16 mouse cellular contexts compared by ENCODE assay signal in the genomic region with DNA sequence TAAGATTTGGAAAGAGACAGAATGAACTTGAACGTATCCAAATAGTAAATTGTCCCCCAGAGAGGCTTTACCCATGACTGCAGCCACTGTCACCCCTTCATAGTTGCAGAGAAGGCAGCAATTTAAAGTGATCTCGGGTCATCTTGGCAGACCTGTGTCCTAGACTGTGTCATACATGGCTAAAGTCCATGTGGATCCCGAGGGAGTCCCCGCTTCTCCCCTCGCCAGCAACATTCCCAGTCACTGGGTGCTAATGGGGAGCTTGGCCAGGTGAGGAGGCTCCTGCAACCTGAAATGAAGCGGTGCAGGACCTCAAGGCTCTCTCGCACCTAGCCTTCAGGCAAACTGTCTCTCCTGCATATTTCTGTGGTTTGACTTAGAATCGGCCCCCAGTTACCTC.
"Had no signal": no experiment of that assay in that cellular context is flagged by ENCODE, and none has a peak within 500 bp of the region (broad histone marks: within the 10 kb centered on the region; RNA-seq: fewer than 3 reads in every experiment).

No protein-coding gene starts in this region.

- DNase-seq: kidney, postnatal 4 days; liver; liver, embryonic 13.5 days; liver, postnatal 0 days; lung, postnatal 14 days; spleen, adult 18-20 months; thymus, adult 18-20 months; thymus, postnatal 14 days had no signal

- ATAC-seq: liver, postnatal 0 days; midbrain, embryonic 15.5 days had no signal

- H3K4me3 ChIP-seq: layer of hippocampus, adult 2 months; limb, embryonic 12.5 days; liver, embryonic 13.5 days; lung, embryonic 15.5 days; megakaryocyte, embryonic 14.5 days; midbrain, embryonic 15.5 days; neural tube, embryonic 12.5 days had no signal

- H3K27me3 ChIP-seq: limb, embryonic 12.5 days; lung, embryonic 15.5 days; megakaryocyte, embryonic 14.5 days; midbrain, embryonic 15.5 days had no signal

- H3K9me3 ChIP-seq: limb, embryonic 12.5 days; liver, embryonic 13.5 days; lung, embryonic 15.5 days; midbrain, embryonic 15.5 days; neural tube, embryonic 12.5 days had no signal

- H3K4me2 ChIP-seq: limb, embryonic 12.5 days; liver, embryonic 13.5 days; midbrain, embryonic 11.5 days; midbrain, embryonic 15.5 days had no signal

- H3K9ac ChIP-seq: limb, embryonic 12.5 days; liver, embryonic 13.5 days; liver, postnatal 0 days; lung, embryonic 15.5 days; midbrain, embryonic 15.5 days; neural tube, embryonic 12.5 days had no signal

- H3K36me3 ChIP-seq: limb, embryonic 12.5 days; liver, embryonic 13.5 days; lung, embryonic 15.5 days; midbrain, embryonic 15.5 days; neural tube, embryonic 12.5 days had no signal

- H3K4me1 ChIP-seq: limb, embryonic 12.5 days; liver, embryonic 13.5 days; midbrain, embryonic 15.5 days had no signal

- H3K27ac ChIP-seq: layer of hippocampus, adult 2 months; limb, embryonic 12.5 days; liver, embryonic 13.5 days; lung, embryonic 15.5 days; macrophage; midbrain, embryonic 15.5 days; neural tube, embryonic 12.5 days had no signal
